Mouse (Mus musculus) lung, adult 2 months (tissue): Measurements from ENCODE around the gene Thra.

ENCODE experiments used
- CTCF ChIP-seq: fragments of 200-500 bp; IDR thresholded peaks from 2 replicates; pipeline ENCODE4 v1.5.1; 2011; ENCODE audit warnings: mild to moderate bottlenecking, low read length, control low read depth; ENCODE audit not compliant: insufficient read depth
- POLR2A ChIP-seq: fragments of 200-500 bp; IDR thresholded peaks from 2 replicates; pipeline ENCODE4 v1.6.1; 2011; ENCODE audit warnings: low read depth, mild to moderate bottlenecking, control low read depth, low read length, borderline replicate concordance; ENCODE audit errors: extremely low read depth

DNA sequence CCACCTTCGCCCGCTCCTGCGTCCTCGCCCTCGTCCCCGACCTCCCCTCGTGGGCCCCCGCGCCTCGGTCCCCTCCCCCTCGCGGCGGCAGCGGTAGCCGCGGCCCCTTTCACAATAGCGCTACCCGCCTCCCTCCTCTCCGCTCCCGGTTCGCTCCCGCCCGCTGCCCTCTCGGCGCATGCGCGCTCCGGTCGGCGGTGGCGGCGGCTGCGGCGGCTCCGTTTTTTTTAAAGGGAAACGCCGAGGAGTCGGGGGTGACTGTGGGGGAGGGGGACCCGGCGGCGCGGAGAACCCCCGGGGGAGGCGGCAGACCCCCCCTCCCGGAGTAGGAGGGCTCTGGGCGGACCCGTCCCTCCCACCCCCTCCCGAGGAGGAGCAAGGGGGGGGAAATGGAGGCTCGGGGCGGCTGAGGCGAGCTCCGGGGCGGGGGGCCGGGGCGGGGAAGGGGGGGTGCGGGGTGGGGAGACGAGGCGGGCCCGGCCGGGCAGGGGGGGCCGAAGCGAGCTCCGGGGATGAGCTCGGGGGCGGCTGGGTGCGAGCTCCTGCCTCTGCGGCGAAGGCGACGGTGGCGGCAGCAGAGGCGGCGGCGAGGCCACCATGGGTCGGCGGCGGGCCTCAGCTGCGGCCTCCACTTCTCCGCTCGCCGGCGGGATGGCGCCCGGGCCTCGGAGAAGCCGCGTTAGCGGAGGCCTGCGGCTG is 54.7 kb downstream of the Thra start, which contains the start of gene Msl1:
- no peak for TF ChIP-seq CTCF
- no peak; the same call in none of the 2 replicates for TF ChIP-seq POLR2A
